Mouse (Mus musculus): ENCODE results near the gene Gm5244. TPM values are rescaled to one million over a fixed set of nuclear protein-coding genes. Genes with fewer than 3 reads are reported as not detected.

The Gm5244 gene
- not detected in 2 replicates for polyA plus RNA-seq (2015; fragmentation: Nextera tagmentation; extraction: Ambion mirVana)

GRCm38 (mm10) chr19:12846382-12846781 is at the start of gene Gm5244:
TSS of gene Gm5244 (plus strand) at chr19:12846682.
- DNase-seq (ENCODE audit: low spot score) = no peak

GRCm38 (mm10) chr19:12797071-12797470 is 49.4 kb upstream of the Gm5244 start:
- DNase-seq (ENCODE audit: low spot score) = peak; percentile 41

GRCm38 (mm10) chr19:12798404-12798803 is 48.1 kb upstream of the Gm5244 start:
- peak; percentile 61 for DNase-seq (ENCODE audit: low spot score)

- DNase-seq (ENCODE audit: low spot score) = no peak
Measured at GRCm38 (mm10) chr19:12799081-12799480, 47.4 kb upstream of the Gm5244 start.

- no peak for DNase-seq (ENCODE audit: low spot score)
Measured at GRCm38 (mm10) chr19:12800621-12801020, 45.9 kb upstream of the Gm5244 start.

GRCm38 (mm10) chr19:12801046-12801445 is 45.4 kb upstream of the Gm5244 start:
- no peak for DNase-seq (ENCODE audit: low spot score)

GRCm38 (mm10) chr19:12802830-12803229 is 43.7 kb upstream of the Gm5244 start:
- DNase-seq (ENCODE audit: low spot score) = no peak

GRCm38 (mm10) chr19:12804237-12804636 is 42.2 kb upstream of the Gm5244 start:
- DNase-seq (ENCODE audit: low spot score) = no peak

GRCm38 (mm10) chr19:12805730-12806129 is 40.8 kb upstream of the Gm5244 start:
- no peak for DNase-seq (ENCODE audit: low spot score)

- DNase-seq (ENCODE audit: low spot score) = peak; percentile 53
Measured at GRCm38 (mm10) chr19:12806214-12806613, 40.3 kb upstream of the Gm5244 start.

- no peak for DNase-seq (ENCODE audit: low spot score)
Measured at GRCm38 (mm10) chr19:12812644-12813364, 33.7 kb upstream of the Gm5244 start.

GRCm38 (mm10) chr19:12813883-12814282 is 32.6 kb upstream of the Gm5244 start:
- DNase-seq (ENCODE audit: low spot score) = no peak

GRCm38 (mm10) chr19:12818507-12818906 is 28.0 kb upstream of the Gm5244 start:
- DNase-seq (ENCODE audit: low spot score) = no peak

- DNase-seq (ENCODE audit: low spot score) = peak; percentile 64
Measured at GRCm38 (mm10) chr19:12820383-12820782, 26.1 kb upstream of the Gm5244 start.

GRCm38 (mm10) chr19:12824549-12824948 is 21.9 kb upstream of the Gm5244 start:
- DNase-seq (ENCODE audit: low spot score) = peak; percentile 48

GRCm38 (mm10) chr19:12830823-12831430 is 15.6 kb upstream of the Gm5244 start:
- no peak for DNase-seq (ENCODE audit: low spot score)

- DNase-seq (ENCODE audit: low spot score) = no peak
Measured at GRCm38 (mm10) chr19:12831559-12831958, 14.9 kb upstream of the Gm5244 start.

GRCm38 (mm10) chr19:12833625-12834024 is 12.9 kb upstream of the Gm5244 start:
- DNase-seq (ENCODE audit: low spot score) = peak; percentile 86

GRCm38 (mm10) chr19:12838507-12838906 is 8.0 kb upstream of the Gm5244 start:
- DNase-seq (ENCODE audit: low spot score) = no peak

GRCm38 (mm10) chr19:12856983-12857382 is 10.5 kb downstream of the Gm5244 start, which contains the start of gene Olfr1444:
TSS of gene Olfr1444 (plus strand) at chr19:12857283.
- DNase-seq (ENCODE audit: low spot score) = no peak

- no peak for DNase-seq (ENCODE audit: low spot score)
Measured at GRCm38 (mm10) chr19:12883555-12883954, 37.1 kb downstream of the Gm5244 start, which contains the start of gene Olfr1445. TSS of gene Olfr1445 (plus strand) at chr19:12883855.

- DNase-seq (ENCODE audit: low spot score) = no peak
Measured at GRCm38 (mm10) chr19:12893424-12893823, 46.9 kb downstream of the Gm5244 start, which contains the start of gene Olfr1446. TSS of gene Olfr1446 (minus strand) at chr19:12893524.
